Mouse (Mus musculus) brain, embryonic 14.5 days (tissue): ENCODE measurements around the gene Gm5426. TPM values are rescaled to one million over a fixed set of nuclear protein-coding genes. Genes with fewer than 3 reads are reported as not detected.
A peak's percentile ranks its signal among the peaks of the same experiment; 100 is the strongest.
"Not testable (repeated sequence)": the region's sequence is repeated elsewhere in the genome, so short reads cannot be mapped to it uniquely, and the experiment has no call there.

ENCODE experiments used
- DNase-seq: peaks from one replicate; pipeline ENCODE4 v3.0.0-alpha.2; 2011; ENCODE audit warnings: low read depth
- CTCF ChIP-seq: fragments of 200-500 bp; IDR thresholded peaks from 2 replicates; pipeline ENCODE4 v1.5.1; 2012; ENCODE audit warnings: inconsistent platforms, mild to moderate bottlenecking, moderate library complexity, borderline replicate concordance; ENCODE audit not compliant: insufficient read depth, insufficient read length; ENCODE audit errors: extremely low read depth
- POLR2A ChIP-seq: fragments of 200-500 bp; IDR thresholded peaks from 2 replicates; pipeline ENCODE4 v1.6.1; 2012; ENCODE audit warnings: mild to moderate bottlenecking, inconsistent platforms, borderline replicate concordance; ENCODE audit not compliant: poor library complexity, insufficient read depth, insufficient read length, severe bottlenecking; ENCODE audit errors: extremely low read depth
- polyA plus RNA-seq: library from polyadenylated mRNA; depleted of rRNA; stranded (reverse); fragments of >200 nt; gene quantifications from 2 replicates; pipeline ENCODE4 v1.2.3, GENCODE M21; 2012

The Gm5426 gene
- polyA plus RNA-seq, 1 experiment, result not detected

DNA sequence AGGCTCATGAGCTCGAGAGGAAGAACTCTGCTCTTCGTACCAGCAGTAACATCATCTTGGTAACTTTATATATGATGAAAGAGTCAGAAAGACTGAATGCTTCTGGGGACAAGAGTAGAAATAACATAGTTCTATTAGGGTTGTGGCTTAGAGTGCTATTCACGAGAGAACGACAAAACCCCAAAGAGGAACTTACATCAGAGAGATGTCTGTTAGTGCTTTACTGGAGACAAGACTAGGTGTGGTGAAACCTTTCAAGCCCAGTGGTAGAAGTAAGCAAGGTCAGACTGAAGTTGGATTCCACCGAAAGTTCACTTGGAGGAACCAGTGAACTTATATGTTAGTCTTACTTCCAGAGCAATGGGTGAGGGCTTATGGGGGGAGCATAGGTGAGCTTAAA is 12.5 kb upstream of the Gm5426 start:
- no peak for DNase-seq
- TF ChIP-seq POLR2A (no peak), CTCF (no peak)

DNA sequence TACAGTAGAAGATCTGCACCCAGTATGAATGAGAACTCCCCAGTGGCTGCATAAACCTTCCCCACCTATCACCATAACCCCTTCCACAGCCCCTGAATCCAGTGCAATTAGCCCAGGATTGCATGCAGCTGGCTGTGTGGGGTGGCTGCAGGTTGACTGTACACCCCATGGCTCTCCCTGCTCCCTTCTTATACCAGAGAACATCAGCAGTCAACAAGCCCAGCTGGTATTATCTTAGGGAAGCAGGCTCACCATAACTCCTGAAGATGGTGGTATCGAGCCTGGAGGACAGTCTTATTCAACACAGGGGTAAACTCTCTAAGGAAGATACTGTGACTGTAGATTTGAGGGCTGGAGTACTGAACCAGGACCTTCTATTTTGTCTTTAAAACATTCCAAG is 12.1 kb upstream of the Gm5426 start:
- no peak for DNase-seq
- TF ChIP-seq CTCF (no peak), POLR2A (no peak)

DNA sequence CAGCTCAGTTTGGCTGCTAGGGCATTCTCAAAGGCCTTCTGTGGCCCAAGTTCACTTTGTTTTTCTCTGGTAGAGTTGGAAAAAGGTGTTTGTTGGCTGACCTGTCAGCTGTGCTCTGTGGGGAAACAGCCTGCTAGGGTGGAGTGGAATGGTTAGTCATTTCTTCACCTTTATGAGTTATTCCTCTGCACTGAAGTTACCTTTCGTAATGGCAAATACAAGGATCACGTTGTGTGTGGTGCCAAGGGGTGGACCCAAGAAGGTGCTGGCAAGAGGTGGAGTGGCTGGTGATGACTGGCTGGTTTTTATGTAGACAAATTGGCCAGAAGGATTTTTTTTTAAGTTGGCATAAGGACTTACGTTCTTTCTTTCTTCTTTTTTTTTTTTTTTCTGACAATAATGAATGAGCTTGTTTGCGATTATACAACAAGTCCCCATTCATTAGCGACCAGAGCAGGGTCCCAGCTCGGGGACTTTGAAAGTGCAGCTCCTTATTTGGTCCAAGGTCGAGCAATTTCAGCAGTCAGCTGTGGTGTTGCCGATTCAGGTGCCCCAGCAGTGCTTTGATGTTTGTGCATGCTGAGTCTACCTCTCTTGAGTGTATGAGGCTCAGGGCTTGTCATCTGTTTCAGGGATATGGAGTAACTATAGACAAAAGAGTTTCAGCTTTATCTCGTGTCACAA is 10.5 kb upstream of the Gm5426 start:
- no peak for DNase-seq
- TF ChIP-seq CTCF (no peak), POLR2A (no peak)

DNA sequence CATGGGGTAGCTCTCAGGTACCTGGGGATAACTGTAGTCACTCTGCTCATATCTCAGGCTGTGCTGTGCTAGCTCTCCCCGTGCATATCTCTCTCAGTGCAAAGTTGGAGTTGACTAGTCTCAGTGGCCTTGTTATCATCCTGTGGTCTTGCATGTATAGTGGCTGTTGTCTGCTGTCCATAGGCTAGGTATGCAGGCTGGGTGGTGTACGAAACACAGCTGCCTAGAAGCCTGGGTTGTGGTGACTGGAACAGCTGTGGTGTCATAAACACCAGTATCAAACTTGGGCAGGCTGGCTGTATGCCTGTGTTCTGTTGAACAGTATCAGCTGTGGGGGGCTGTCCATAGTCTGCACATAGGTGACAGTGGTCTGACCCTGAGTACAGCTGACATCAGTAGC is 7.2 kb upstream of the Gm5426 start:
- no peak for TF ChIP-seq CTCF
- TF ChIP-seq POLR2A, result no peak
- no peak for DNase-seq

DNA sequence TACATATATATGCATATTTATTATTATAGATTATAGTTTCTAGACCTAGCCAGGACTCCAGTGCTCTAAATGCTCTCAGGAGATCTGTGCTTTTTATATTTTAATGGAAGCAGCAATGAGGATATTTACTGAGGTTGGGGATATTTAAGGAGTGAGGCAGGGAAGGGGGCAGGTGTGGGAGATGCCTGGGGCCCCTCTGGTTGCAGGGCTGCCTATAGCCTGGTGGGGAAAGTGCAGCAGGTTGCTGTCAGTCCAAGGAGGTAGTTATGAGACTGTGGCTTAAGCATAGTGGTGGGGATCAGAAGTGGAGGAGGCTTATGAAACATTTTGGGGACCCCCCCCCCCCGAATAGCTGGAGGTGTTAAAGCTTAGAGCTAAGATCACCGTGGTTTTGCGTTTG is 6.0 kb upstream of the Gm5426 start:
- DNase-seq, result no peak
- TF ChIP-seq POLR2A (no peak), CTCF (no peak)

DNA sequence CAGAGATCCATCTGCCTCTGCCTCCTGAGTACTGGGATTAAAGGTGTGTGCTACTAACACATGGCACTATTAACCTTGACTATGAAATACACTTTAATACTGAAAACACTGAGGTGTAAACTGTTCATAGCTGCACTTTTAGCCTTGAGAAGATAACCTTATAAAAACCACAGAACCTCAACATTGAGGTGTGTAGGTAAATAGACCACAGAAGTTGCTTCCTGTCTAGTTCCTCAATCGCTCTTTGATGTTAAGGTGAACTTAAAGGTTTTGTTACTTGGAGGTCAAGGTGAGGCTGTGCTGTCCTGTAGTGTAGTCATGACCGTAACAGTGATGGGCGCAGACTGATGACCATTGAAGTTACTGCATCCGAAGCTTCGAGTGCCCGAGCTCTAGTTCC is 5.3 kb upstream of the Gm5426 start:
- TF ChIP-seq POLR2A, result no peak
- no peak for TF ChIP-seq CTCF
- DNase-seq, result no peak

DNA sequence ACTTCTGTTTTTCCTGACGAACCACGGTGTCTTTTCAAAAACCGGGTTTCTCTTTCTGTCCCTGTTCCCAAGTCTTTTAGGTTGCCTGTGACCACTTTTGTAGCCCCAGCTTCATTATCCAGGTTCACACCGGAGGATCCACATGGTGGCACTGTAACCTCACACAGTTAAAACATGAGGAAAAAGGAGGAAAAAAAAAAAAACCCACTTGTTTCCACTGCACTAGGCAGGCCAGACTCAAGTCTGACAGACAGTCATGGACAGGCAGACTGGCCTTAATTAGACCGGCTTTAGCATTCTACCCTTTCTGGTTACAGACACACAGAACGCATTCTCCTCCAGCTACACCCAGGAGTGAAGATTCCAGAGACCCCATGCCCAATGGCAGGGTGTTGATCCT is 4.2 kb upstream of the Gm5426 start:
- DNase-seq, result peak; percentile 90
- TF ChIP-seq POLR2A (no peak), CTCF (peak; percentile 72; the same call in 1 of the 2 replicates)

DNA sequence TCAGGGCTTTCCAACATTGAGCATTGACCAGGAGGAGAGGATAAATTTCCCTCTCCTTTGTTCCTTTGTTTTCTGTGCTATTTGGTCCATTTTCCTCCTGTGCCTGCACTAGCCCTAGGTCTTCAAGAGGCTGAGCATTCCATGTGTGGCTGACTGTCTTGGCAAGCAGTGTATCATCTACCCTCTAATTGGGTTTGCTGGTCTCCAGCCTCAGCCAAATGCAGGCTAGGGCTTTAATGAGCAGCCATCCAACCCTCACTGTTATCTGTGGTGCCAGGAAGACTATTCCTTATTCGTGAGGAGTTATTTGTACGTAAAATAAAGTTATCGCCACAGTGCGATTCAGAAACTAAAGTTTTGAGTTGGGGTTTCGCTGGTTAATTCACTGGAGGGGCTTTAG is 2.2 kb downstream of the Gm5426 start:
- peak; percentile 53 for DNase-seq
- TF ChIP-seq POLR2A (no peak), CTCF (no peak)

DNA sequence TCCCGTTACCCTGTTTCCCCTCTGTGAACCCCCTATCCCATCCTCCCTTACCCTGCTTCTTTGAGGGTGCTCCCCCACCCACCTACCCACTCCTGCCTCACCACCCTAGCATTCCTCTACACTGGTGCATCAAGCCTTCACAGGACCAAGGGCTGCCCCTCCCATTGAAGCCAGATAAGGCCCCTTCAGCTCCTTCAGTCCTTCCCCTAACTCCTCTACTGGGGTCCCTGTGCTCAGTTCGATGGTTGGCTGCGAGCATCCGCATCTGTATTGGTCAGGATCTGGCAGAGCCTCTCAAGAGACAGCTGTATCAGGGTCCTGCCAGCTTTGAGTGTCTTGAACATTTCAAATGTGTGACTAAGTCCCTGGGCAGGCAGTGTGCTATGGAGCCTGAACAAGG is 2.9 kb downstream of the Gm5426 start:
- not testable (repeated sequence) for DNase-seq

DNA sequence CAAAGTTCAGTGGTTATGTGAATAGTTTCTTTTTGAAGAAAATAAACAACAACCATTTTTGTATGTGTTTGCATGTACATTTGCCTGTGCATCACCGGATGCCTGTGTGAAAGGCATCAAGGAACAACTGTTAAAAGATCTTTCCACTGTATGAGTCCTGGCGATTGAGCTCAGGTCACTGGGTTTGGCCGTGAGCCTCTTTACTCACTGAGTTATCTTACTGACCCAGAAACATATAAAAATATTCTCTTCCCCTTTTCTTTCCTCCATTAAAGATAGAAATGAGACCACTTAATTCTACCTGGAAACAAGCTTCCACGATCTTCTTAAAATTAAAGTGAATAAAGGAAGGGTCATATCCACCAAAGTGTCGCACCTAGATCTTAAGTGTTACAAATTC is 10.2 kb downstream of the Gm5426 start:
- no peak for DNase-seq
- no peak for TF ChIP-seq POLR2A
- TF ChIP-seq CTCF, result no peak

DNA sequence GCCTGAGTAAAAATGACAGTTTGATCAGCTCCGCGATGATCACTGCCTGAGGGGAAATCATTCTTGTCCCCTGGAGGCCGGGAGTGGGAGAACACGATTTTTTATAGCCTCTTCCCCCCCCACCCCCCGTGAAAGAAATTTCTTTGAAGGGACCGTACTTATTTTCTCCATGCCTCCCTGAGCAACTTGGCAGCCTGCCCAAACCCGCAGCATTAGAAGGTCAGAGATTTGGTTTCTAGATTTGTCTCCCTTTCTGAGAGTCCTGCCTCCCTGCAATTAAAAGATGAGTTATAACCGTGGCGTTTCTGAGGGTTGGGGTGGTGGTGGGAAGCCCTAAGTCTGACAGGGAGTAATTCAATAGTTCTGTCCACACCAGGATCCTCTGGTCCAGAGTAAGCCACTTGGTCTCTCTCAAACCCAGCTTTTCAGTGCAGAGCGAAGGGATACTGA is 11.9 kb downstream of the Gm5426 start:
- DNase-seq, result peak; percentile 79
- TF ChIP-seq POLR2A (no peak), CTCF (peak; percentile 19; the same call in 1 of the 2 replicates)

DNA sequence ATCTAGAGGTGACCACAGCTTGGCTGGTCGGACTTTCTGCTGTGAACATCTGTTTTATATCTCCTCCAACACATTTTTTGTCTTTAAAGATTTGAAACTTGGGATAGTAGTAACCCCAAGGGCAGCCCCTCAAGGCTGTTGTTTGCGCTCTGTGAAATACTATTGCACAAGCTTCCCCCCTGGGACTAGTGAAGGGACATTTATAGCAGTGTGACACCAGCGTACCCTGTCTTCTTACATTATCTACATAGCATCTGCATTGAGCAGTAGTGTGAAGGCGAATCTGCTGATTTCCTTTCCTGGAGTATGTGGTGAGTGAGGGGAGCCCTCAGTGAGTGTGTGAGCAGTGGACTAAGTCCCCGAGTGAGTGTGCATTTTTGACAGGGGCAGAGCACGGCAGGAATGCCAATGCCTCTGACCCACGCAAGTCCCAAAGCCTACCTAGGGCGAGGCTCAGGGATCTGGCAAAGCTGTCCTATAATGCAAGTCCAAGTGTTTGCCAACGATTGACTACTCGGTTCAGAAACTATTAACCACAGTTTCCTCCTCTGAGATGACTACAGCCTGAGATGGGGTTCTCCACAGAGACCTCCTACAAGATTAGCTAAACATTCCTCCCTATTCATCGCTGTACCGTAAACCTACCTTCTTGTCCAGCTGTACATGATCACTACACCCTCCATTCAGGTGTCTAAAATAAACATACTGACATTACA is 14.2 kb downstream of the Gm5426 start:
- no peak for DNase-seq
- TF ChIP-seq POLR2A (no peak), CTCF (no peak)
